Mouse (Mus musculus) lung, postnatal 25 days (tissue): ENCODE data around the gene Pip5k1b.

ENCODE experiments used
- DNase-seq: peaks from one replicate; pipeline ENCODE4 v3.0.0; 2022; ENCODE audit warnings: low spot score

Gene Pip5k1b

DNA sequence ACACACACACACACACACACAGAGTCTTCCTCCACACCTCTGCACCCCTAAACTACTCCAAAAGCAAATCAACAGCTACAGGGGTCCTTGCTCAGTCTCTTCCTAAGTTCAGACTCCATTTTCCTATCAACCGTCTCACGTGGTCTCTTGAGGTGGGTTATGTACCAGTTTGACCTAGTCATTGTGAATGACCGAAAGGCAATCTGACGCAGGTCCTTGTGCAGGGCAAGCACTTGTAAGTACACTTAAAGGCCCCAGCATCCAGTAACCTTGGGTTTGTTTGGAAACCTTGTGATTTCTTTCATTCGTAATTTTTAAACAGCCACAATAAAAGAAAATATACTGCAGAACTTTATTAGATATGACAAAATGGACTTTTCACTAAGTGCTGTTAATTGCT is 83.2 kb downstream of the Pip5k1b start:
- DNase-seq, result peak; percentile 48

DNA sequence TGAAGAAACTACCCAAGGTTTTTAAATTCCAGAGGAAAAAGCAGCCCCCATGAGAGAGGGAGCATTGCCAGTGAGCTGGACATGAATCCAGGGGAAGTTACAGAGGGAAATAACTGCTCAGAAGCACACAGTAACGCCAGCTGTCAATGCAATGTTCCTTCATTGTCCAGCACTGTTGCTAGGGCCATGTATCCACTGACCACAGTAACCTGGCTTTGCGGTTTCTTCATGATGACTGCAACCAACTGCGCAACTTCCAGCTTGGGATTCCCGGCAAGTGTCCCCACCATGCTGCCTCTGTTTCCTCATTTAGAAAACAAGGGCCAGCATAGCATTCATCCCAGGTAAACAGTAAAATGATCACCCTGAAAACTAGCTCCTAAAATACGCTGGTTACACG is 84.1 kb downstream of the Pip5k1b start:
- no peak for DNase-seq

DNA sequence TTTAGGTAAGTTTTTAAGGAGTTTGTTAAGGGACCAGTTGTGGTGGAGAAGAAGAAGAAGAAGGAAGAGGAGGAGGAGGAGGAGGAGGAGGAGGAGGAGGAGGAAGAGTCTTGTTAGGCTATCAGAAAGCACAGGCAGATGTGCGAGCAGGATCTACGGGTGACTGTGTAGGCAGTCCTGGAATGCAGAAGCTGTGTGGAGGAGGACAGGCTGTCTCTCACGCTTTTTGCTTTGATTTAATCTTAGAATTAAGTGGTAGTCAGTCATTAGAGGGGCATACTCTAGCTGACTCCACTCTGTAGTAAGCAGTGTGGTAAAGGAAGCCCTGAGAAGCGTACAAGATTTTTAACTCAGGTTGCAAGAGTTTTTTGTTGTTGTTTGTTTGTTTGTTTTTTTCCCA is 86.5 kb downstream of the Pip5k1b start:
- DNase-seq, result no peak

DNA sequence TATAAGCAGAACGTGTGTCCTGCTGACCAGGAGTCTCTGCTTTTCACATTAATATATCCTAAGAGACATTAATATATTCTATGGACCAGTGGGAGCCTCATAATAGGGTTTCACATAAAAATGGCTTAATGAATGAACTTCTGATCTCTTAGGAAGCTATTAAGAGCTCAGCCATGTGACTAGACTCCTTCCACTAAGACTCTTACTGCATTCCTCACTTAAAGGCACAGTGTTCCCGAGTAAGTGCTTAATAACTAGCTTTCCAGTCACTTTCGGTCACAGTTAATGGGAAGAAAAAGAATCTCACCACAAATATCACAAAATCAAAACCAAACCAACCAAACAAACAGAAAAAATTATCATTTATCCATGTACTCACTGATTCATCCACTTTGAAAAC is 87.1 kb downstream of the Pip5k1b start:
- DNase-seq, result no peak

DNA sequence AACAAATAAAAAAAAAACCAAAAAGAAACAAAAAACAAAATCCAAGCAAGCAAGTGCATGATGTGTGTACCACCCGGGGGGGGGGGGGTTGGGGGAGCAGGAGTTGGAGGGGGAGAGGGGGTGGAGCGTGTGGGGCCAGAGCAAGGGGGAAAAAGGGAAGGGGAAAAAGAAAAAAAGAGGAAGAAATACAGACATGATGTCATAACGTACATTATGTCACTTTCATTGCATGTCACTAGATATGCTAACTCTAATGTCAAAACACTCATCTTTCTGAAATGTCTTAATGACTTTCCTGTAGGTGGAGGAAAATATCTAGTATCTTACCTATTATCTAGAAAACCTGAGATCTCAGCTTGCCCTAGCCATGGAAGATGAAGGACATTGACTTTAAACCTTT is 92.7 kb downstream of the Pip5k1b start:
- DNase-seq, result no peak

DNA sequence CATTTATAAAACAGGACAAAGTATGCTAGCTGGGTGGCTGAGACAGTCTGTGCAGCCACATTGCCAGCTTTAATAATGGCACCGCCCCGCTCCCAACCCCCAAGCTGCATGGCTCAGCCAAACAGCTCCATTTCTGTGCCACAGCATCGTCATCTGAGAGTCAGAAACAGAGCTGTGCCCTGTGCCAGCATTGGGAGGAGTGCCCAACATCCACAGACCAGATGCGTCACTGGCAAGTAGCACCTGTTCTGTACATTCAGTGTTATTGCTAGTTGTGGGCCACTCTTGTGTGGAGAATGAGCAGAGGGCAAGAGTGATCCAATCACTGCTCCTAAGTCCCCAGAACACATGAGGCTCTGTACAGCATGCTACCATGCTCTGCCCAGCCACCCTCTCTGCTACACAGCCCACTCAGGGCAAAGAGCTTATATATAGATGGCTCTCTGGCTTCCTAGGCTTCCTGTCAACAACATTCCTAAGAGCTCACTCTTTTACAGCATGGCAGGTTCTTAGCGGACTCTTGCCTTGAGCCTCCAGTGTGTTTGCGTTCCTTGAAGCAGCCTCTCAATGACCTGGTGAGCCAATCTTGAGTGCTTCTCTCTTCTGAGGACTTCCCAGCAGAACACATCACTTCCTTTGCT is 99.0 kb downstream of the Pip5k1b start:
- peak; percentile 78 for DNase-seq

DNA sequence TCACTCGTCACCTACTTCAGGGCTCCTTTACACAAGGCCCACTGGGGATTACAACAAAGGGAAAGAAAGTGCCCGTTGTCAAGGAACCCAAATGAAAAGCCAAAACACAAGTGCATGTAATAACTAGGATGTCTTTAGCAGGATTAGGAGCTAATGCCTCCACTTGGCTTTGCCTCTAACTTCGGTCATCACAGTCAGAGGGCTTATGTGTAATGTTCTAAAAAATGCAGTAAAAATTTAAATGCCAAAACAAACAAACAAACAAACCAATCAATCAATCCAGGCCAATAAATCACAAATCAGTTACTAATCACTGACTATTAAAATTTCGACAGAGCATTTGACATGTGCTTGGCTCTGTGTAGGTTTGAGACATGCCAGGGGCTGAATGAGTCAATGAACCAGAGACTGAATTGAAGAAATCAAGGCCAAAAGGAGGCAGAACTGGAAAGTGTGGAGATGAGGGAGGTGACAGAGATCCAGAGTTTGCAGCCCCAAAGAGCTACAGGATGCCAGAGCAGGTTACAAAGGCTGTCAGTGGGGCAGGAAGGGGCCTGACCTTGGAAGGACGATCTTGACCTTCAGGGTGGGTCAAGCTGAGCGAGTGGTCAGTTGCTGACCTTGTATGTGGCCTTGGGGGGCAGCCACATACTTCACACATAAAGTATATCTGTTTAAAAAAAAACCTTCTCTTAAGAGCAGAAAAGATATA is 100.3 kb downstream of the Pip5k1b start:
- peak; percentile 16 for DNase-seq

DNA sequence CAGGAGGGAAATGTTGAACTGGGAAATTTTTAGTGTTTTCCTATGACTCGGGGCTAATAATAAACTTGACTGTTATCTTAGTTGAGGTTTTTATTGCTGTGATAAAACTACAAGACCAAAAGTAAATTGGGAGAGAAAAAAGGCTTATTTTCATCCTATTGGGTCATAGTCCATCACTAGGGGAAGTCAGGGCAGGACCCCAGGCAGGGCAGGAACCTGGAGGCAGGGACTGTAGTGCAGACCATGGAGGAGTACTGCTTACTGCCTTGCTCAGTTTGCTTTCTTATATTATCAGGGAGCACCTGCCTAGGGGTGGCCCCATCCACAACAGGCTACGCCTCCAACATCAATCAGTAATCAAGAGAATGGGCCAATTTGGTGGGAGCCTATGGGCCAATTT is 101.2 kb downstream of the Pip5k1b start:
- no peak for DNase-seq

DNA sequence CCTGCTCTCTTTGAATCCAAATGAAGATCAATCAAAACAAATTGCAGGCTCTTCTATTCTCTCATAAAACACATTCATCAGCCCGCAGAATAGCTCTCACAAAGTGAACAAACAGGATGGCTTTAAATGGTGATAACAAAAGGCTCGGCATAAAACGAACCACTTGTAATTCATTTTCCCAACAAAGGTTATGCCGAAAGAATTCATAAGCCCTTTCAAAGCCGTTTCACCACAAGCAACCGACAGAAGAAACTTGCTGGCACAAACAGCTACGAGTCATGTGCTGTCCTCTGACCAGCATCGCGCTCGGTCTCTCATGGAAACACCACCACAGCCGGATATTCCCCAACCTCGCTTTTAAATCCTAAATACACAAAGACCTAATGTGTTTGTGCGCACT is 102.3 kb downstream of the Pip5k1b start:
- peak; percentile 7 for DNase-seq

DNA sequence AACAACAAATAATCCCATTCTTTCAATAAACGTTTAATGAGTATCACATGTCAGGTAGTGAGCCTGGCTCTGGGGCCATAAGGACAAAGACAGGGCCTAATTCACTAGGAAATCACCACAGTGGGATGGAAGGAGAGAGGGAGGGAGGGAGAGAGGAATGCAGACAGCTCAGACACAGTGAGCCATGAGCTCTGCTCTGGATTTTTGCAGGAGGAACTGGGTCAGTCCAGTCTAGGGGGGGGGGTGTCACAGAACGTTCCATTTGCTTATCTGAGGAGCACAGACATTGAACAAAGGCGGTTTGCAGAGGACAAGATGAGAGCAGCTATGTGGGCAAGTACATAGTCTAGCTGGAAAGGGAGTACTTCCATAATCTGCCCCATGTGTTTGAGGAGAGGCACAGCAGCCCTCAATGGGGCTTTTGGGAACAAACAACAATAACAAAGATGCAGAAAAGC is 103.2 kb downstream of the Pip5k1b start:
- no peak for DNase-seq

DNA sequence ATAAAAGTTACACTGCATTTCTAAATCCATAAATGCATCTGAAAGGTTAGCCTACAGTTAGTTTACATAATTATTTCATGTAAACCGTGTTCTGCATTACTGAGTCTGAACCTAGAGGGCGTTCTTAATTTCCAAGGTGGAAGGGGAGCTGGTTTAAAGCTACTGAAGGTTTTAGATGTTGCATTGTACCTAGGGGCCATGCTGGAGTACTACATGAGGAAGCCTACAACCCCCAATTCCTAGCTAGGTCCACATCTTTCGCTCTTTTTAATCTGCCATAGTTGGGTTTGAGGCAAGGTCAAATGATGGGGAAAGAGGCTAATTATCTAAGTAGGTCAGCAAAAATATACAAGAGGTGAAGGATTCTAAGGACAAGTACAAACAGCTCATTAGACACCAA is 104.0 kb downstream of the Pip5k1b start:
- no peak for DNase-seq

DNA sequence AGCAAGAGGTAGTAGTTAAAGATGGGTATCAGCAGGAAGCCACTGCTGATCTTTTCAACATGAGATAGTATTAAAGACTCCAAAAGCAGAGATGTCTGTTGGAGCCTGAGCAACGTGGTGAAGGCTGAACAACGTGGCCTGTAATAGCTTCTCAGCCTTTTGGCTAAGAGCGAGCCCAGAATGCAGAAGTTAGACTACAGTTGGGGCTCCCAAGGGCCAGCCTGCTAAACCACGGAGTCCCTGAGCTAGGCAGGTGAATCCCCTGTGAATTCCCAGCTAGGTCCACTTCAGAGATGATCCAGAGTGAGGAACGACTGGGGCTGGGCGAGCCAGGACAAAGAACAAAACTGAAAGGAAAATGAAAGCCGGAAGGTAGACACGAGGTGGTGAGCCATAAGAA is 104.9 kb downstream of the Pip5k1b start:
- DNase-seq, result no peak

DNA sequence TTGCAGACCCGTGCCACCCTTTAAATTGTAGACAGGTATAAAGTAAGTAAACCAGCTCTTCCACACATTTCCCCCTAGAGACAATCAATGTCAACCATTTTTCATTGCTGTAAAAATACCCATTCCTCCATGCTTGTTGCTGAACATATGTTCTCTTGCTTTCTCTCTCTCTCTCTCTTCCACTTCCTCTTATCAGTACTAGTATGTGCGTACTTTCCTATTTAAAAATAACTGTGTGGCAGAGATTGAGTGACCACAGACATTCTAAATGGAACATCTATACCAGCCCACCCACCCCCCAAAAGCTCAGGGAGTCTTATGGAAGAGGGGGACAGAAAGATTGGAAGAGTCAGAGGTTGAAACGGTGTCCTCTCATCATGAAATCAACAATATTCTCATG is 111.3 kb downstream of the Pip5k1b start:
- DNase-seq, result no peak

DNA sequence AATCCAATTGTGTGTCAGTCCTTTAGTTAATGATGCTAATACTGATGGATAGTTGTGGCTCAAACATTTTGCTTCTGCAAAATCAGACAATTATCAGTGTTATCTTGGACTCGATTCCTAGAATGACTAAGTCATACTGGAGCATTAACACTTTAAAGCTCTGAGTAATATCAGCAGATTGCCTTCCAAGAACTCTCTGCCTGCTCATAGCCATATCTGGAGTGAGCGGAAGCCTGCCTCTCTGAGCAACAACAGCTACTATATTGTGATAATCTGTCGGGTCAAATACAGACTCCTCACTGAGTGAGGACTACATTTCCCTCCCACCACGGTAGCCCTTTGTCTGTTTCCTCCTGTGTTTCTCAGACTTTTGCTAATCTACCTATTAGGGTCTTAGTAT is 116.0 kb downstream of the Pip5k1b start:
- no peak for DNase-seq

DNA sequence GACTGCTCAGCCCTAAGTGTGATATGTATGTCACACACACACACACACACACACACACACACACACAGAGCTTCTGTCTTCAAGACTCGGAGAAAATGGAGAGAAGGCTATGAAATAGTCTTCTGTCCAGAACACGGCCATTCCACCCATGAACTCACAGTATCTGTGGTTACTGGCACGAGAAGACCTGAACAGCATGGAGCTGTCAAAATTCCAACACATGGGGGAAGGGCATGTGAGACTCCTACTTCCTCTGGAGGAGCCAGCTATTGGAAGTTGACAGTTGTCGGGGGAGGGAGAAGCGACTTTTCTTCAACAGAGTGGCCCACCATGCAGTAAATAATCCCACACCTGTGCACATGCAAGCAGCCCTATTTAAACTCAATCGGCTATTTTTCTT is 121.4 kb downstream of the Pip5k1b start:
- DNase-seq, result no peak

DNA sequence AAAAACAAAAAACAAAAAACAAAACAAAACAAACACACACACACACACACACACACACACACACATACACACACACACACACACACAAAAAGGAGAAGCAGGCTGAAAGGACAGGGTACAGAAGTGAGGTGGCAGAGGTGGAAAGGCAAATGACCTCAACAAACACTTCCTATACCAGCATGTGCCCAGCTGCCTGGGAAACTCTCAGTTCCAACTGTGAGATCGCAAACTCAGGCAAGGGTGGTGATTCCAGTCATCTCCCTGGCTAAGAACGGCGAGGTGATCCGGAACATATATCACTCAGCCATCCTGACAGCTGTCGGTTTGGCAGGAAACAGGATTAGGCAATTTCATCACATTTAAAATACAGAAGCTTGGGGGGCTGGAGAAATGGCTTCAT is 123.2 kb downstream of the Pip5k1b start:
- DNase-seq, result no peak

DNA sequence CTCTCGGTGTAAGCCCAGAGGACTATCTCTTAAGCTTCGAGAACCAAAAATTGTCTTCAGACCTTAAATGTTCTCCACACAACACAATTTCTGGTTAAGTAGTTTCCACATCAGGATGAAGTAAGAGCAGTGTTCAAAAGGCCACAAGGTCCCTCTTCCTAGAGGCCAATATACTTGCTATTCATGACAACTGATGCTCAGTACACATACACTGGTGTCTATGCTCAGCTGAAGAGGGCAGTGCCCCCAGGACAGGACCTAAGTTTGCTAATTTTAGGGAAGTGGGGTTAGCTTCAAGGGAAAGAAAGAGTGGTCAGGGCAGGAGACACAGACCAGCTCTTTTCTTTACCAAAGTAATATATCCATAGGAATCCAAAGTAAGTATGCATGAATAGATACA is 124.3 kb downstream of the Pip5k1b start:
- DNase-seq, result no peak

DNA sequence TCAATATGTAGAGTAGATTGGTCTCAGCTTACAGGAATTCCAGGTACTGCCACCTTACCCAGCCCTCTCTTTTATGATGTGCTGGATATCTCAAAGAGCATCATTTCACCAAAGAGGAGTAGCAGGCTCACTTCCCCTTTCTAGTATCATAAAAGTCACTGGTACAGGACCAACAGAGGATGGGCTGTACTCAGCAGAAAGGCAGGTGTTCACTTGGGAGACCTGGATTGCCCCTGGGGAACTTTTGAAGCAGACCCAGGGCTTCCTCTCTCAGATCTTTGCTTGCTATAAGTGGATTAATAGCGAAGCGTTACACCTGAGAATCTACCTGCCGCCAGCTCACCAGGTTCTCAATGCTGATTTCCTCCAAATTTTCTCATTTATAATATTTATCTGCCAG is 127.7 kb downstream of the Pip5k1b start:
- DNase-seq, result no peak

DNA sequence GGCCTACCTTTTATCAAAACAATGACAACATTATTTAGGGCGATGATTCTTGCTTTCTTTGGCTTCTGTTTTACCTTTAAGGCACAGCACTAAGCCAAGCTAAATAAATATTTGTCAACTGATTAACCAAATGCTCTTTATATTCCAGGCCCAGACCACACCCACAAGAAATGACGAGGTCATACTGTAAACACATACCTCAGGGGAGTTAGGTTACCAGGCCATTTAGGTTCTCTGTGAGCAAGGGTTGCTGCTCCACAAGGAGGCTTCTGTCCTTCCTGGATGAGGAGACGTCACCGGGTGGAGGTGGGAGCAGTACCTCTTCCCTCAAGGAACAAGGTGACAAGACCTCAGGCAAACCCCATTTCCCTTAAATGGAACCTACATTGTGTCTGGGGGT is 128.4 kb downstream of the Pip5k1b start:
- peak; percentile 34 for DNase-seq

DNA sequence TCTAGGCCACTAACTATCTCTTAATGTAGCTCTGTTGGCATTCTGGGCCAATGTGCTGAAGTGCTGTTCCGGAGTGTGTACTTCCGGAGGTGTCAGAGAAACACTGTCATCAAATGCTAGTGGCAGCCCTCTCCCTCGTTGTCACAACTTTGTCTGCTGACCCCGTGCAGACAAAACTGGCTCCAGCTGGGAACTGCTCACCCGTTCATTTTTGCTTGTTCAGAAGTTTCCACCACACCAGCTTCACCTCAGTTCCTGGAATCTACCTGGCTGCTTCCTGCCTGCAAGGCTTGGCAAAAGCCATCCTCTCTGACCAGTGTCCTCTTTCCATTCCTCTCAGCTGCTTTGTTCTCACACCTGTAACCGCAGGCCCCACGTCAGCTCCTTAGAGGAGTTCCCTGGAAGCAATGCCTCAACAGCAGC is 128.9 kb downstream of the Pip5k1b start:
- peak; percentile 24 for DNase-seq

DNA sequence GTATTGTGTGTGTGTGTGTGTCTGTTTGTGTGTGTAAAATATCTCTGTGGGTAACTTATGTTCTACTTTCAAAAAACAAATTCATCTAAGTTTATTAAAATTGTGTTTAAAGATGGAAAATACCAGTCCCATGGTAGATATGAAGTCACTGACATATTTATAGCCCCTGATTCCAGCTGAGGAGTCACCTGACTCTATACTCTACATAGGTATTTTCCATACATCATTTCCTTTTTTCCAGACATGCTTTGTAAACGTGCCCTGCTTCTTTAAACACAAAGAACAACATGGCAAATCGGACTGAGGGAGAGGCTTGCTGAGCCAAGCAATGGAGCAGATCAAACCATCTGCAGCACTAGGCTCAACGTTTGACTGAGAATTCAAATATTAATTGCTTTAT is 137.6 kb downstream of the Pip5k1b start:
- no peak for DNase-seq

DNA sequence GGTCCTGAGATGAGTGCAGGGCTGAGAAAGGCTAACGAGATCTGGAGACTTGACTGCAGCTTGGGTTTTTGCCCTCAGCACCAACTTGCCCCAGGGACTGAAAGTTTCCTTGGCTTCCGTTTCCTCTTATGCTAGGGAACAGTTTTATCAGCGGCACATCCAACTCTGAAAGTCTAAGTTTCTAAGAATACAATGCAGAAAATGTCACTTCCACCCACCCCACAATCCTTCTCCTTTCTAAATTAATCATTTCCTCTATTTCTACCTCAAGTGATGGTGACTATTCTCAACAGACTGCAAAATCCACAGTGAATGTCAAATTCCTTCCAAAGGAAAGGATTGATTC is 138.0 kb downstream of the Pip5k1b start:
- DNase-seq, result no peak

DNA sequence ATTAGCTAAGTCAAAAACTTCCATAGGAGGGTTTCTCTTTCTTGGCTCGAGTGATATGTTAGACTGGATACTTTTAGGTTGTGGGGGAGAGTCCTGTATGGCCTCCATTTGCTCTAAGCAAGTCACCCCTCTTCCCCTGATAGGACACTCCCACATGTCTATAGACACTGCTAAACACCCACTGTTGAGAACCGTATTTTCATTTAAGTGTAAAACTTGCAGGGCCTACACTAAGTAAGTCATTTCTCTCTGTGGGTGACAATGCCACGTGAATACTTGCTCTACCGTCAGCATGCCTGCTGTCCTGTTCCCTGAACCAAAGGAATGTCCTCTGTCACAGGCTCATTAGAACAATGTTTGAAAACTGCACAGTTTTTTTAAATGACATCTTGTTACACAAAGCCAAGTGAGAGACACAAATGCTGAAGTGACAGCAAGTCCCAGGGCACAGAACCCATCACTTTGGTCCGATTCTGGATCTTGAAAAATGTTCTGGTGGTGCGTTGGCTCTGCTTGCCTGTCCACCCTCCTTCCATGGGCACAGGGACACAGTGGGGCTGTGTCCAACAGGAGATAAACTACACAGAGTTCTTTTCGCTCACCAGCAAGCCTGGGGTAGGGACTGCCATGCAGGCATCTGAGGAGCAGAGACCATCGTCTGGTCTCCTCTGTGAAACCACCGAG is 138.6 kb downstream of the Pip5k1b start:
- no peak for DNase-seq
